Mouse (Mus musculus) spleen, adult 2 months (tissue): ENCODE measurements around the gene Gm20736. TPM values are rescaled to one million over a fixed set of nuclear protein-coding genes. Genes with fewer than 3 reads are reported as not detected.
"Not testable (repeated sequence)": the region's sequence is repeated elsewhere in the genome, so short reads cannot be mapped to it uniquely, and the experiment has no call there.

Experiments
- DNase-seq, 2 experiments: peaks; one replicate each; pipeline versions ENCODE4 v3.0.0 to v3.0.0-alpha.2; 2012 to 2021; ENCODE audit warnings: low spot score in 2 of 2, low read depth in 1 of 2
- H3K27ac ChIP-seq: fragments of 200-500 bp; 2 replicates; pipeline ENCODE4 v1.5.1; 2012; ENCODE audit warnings: low read length, inconsistent platforms; ENCODE audit not compliant: insufficient read depth
- H3K27me3 ChIP-seq: fragments of 200-500 bp; 2 replicates; pipeline ENCODE4 v1.6.1; 2012; ENCODE audit warnings: mild to moderate bottlenecking, moderate library complexity, low read length, inconsistent platforms; ENCODE audit not compliant: control insufficient read depth, insufficient read depth
- H3K36me3 ChIP-seq: fragments of 200-500 bp; 2 replicates; pipeline ENCODE4 v1.6.1; 2012; ENCODE audit warnings: mild to moderate bottlenecking, low read length, inconsistent platforms; ENCODE audit not compliant: control insufficient read depth, insufficient read depth
- H3K4me1 ChIP-seq: fragments of 200-500 bp; 2 replicates; pipeline ENCODE4 v1.6.1; 2011; ENCODE audit warnings: inconsistent platforms; ENCODE audit not compliant: control insufficient read depth, insufficient read depth, insufficient read length
- H3K4me3 ChIP-seq: fragments of 200-500 bp; 2 replicates; pipeline ENCODE4 v1.5.1; 2011; ENCODE audit warnings: mild to moderate bottlenecking, inconsistent platforms; ENCODE audit not compliant: insufficient read depth, insufficient read length; ENCODE audit errors: extremely low read depth
- WGBS: fragments of 180-500 bp; shearing (Covaris S2); methylation state at CpG from one replicate; pipeline ENCODE4 v1.1.7; 2018; 5-methylcytosine and 5-hydroxymethylcytosine counted together
- polyA plus RNA-seq: library from polyadenylated mRNA; depleted of rRNA; stranded (reverse); fragments of >200 nt; gene quantifications from 2 replicates; pipeline ENCODE4 v1.2.3, GENCODE M21; 2012; rRNA removed

Gene Gm20736
- not detected in 2 replicates for polyA plus RNA-seq

- H3K4me1 ChIP-seq, H3K36me3 ChIP-seq, H3K27me3 ChIP-seq, DNase-seq, H3K4me3 ChIP-seq, H3K27ac ChIP-seq: not testable (repeated sequence)
- WGBS, result no CpG with 5 or more reads among the region's 5 CpGs
Measured at GRCm38 (mm10) chrY:65377390-65377789, at the start of gene Gm20736. Gene Gm20736, plus strand, starts transcription at chrY:65377690.

Other genes with a start within 250 kb of the Gm20736 start
- gene Gm20924, start 170.2 kb upstream of the Gm20736 start, polyA plus RNA-seq, result not detected in 2 replicates